Mouse (Mus musculus) brown adipose tissue, adult 24 weeks (tissue): ENCODE measurements around the gene Nek7. TPM values are rescaled to one million over a fixed set of nuclear protein-coding genes. Genes with fewer than 3 reads are reported as not detected.

Experiments used
- H3K27ac ChIP-seq: fragments of 200-500 bp; replicated peaks from 2 replicates; pipeline ENCODE4 v1.5.1; 2012; ENCODE audit warnings: low read depth, mild to moderate bottlenecking, low read length
- H3K4me1 ChIP-seq: fragments of 200-500 bp; 2 replicates; pipeline ENCODE4 v1.6.1; 2012; ENCODE audit warnings: low read length, mixed read lengths; ENCODE audit not compliant: control insufficient read depth, insufficient read depth, insufficient read length
- H3K4me3 ChIP-seq: fragments of 200-500 bp; 2 replicates; pipeline ENCODE4 v1.5.1; 2012; ENCODE audit warnings: low read depth, mild to moderate bottlenecking, low read length, moderate library complexity; ENCODE audit not compliant: insufficient read depth
- polyA plus RNA-seq: library from polyadenylated mRNA; stranded (reverse); fragments of >200 nt; gene quantifications from 2 replicates; pipeline ENCODE4 v1.2.4, GENCODE M21; 2012; ENCODE audit not compliant: missing spikeins, insufficient read depth, insufficient read length

Gene Nek7
- polyA plus RNA-seq, 1 experiment, result 49.9 TPM

DNA sequence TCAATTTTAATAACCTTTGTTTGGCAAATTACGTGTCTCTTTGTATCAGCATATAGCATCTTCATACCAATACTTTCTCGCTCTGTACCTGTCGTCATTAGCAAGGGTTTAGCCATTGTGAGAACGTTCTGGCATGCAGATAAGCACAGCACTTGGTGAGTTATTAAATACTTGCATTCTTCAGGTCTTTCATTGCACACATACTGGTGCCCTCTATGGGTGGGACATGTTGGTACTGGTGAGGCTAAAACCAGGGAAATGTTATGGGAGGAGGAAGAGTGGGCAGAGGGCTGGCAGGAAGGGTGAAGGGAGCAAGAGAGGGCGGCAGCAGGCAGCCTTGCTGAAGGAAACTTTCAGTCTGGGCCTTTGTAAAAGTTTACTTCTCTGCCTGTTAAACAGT, 132.4 kb downstream of the Nek7 start:
- H3K4me1 ChIP-seq, result no peaks in the 10 kb centered on the region
- H3K4me3 ChIP-seq, result no peak overlapping the region
- no peak overlapping the region for H3K27ac ChIP-seq

DNA sequence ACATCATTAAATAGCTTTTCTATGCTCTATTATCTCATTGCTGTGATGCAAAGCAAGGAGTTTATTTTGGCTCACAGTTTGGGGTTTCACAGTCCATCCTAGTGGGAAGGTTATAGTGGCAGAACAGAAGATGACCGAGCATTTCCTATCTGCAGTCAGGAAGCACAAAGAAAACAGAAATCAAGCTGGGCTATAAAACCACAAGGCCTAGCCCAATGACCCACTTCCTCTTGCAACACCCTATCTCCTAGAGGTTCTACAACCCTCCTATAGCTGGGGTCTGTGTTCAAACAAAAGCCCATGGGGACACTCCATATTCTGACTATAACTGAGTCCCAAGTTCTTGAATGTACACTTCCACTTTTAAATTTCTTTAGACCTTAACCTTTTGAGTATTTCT, 139.2 kb downstream of the Nek7 start:
- Histone ChIP-seq H3K4me1 (no peaks in the 10 kb centered on the region), H3K27ac (no peak overlapping the region), H3K4me3 (no peak overlapping the region)

DNA sequence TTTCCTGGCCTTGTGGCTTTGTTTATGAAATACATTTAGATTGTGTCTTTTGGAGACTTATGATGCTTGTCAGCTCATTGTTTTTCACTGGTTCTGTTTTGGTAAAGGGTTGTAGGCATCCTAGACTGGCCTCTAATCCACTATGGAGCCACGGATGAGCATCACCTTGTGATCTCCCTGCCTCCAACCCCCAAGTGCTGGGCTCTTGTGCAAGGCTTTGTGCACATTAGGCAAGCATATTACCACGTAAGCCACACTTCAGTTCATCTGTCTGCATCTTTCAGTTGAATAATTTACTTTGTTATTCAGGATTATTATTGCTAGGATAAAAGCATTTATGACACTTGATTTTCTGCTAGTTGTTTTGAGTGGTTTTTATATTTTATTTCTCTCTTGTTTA, 154.6 kb downstream of the Nek7 start:
- Histone ChIP-seq H3K4me3 (no peak overlapping the region), H3K27ac (no peak overlapping the region), H3K4me1 (no peaks in the 10 kb centered on the region)

DNA sequence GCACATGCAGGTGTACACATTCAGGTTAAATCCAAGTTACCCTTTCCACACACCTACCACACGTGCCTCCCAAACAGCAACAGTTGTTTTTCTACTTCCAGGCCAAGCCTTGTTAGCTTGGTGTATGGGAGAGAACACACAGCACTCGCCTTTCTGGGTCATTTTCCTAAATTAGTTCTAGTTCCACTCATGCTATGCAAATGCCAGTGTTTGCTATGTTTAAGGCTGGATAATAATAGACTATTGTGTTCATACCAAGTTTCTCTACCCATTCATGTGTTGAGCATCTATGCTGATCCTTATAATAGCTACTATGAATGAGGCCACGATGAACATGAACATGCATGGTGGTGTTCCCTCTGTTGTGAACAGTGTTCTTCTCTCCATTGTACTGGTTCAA, 158.5 kb downstream of the Nek7 start:
- no peak overlapping the region for H3K4me3 ChIP-seq
- H3K4me1 ChIP-seq, result no peaks in the 10 kb centered on the region
- H3K27ac ChIP-seq, result no peak overlapping the region

DNA sequence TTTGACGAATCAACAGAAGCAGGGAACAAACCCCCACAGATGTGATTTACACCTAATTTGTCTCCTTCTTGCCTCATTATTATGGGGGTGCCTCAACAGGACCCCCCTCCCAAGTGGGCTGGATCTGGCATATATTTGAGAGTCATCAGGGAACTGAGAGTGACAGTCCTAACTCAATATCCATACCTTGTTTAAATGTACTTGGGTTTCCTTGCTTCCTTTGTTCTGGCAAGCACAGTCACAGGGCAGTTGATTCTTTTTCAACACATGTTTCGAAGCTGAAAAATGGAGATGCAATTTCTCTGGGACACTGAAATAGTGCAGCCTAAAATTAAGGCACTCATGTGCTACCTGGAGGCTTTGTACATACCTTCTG, 170.5 kb downstream of the Nek7 start:
- Histone ChIP-seq H3K4me1 (no peaks in the 10 kb centered on the region), H3K27ac (no peak overlapping the region), H3K4me3 (no peak overlapping the region)

DNA sequence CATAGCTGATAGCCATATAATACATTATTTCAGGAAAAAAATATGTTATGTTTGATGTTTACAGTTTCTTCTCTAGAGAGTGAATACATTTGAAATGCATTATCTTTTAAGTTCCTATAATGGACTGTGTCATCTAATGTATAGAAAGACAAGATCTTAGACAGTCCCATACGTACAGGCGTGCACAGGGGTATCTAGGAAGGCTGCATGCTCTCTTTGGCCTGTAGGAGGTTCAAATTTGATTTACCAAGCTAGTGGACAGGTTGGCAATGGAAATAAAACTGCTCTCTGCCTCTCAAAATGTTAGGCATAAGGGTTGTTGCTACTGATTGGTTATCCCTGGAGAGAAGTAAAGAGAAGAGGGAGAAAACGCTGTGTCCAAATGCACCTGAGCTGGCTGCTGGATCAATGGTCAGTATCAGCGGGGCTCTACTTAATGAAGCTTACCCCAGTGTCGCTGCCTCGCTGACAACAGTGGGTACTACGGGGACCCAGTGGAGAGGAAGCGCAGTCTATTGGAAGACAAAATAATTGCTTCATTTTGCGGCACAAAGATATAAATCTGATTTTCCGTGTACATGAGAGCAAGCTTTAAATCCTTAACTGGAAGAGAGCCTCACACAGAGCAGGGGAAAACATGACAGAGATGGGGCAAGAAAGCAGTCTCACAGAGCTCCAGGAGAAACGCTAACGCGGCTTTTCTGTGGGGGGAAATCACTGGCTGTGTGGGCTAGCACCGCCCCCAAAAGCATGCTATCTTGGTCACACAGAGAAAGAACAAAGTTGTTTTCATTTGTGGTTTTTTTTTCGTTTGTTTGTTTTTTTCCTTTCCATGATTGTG, 171.1 kb downstream of the Nek7 start:
- Histone ChIP-seq H3K4me3 (no peak overlapping the region), H3K27ac (no peak overlapping the region), H3K4me1 (no peaks in the 10 kb centered on the region)

DNA sequence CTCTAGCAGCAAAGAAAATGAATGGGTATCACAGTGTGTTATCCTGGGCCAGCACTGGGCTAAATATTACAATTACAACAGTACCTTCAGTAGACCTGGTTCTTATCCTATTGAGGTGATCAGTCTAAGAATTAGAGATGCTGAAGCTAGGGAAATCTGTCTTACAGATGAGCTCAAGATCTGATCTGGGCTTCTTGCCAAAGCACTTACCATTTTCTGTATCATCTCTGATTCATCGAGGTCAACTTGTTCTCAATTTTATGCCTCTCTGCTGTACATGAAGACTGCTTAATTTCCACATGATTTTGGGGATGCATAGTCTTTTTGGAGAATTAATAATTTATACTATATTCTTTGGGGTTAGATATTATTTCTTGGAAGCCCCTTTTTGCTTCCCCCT, 173.1 kb downstream of the Nek7 start:
- Histone ChIP-seq H3K27ac (no peak overlapping the region), H3K4me3 (no peak overlapping the region), H3K4me1 (no peaks in the 10 kb centered on the region)

Other genes with a start within 250 kb of the Nek7 start
- not detected in 2 replicates for gene Lhx9, start 228.4 kb upstream of the Nek7 start, polyA plus RNA-seq
- gene 2310009B15Rik, start 236.7 kb upstream of the Nek7 start, polyA plus RNA-seq, result 18.4 and 24.5 TPM in 2 replicates